Mouse (Mus musculus) myocyte (in vitro differentiated cells): ENCODE measurements around the gene Map2k3.

ENCODE experiments used
- E2F4 ChIP-seq: IDR thresholded peaks from one replicate; pipeline ENCODE4 v1.6.1; 2011; ENCODE audit warnings: mild to moderate bottlenecking, control low read depth, moderate library complexity; ENCODE audit not compliant: insufficient read depth
- MAX ChIP-seq: IDR thresholded peaks from one replicate; pipeline ENCODE4 v1.6.1; 2011; ENCODE audit warnings: low read depth, mild to moderate bottlenecking, control low read depth
- MYOD1 ChIP-seq, 3 experiments: IDR thresholded peaks; one replicate each; pipeline ENCODE4 v1.6.1; 2011; ENCODE audit warnings: control low read depth in 2 of 3, low read depth in 2 of 3, mild to moderate bottlenecking in 2 of 3, moderate library complexity in 1 of 3; ENCODE audit not compliant: insufficient read length in 2 of 3, control insufficient read depth in 1 of 3
- POLR2A ChIP-seq: IDR thresholded peaks from one replicate; pipeline ENCODE4 v1.6.1; 2011; ENCODE audit warnings: low read depth, mild to moderate bottlenecking, control low read depth, moderate library complexity; ENCODE audit not compliant: insufficient read length
- SRF ChIP-seq: IDR thresholded peaks from one replicate; pipeline ENCODE4 v1.6.1; 2011; ENCODE audit warnings: low read depth; ENCODE audit not compliant: control insufficient read depth, insufficient read length
- TCF12 ChIP-seq: IDR thresholded peaks from one replicate; pipeline ENCODE4 v1.6.1; 2011; ENCODE audit warnings: mild to moderate bottlenecking, control low read depth; ENCODE audit not compliant: poor library complexity, insufficient read depth, severe bottlenecking
- USF1 ChIP-seq: IDR thresholded peaks from one replicate; pipeline ENCODE4 v1.6.1; 2011; ENCODE audit warnings: low read depth, mild to moderate bottlenecking, control low read depth, moderate library complexity

DNA sequence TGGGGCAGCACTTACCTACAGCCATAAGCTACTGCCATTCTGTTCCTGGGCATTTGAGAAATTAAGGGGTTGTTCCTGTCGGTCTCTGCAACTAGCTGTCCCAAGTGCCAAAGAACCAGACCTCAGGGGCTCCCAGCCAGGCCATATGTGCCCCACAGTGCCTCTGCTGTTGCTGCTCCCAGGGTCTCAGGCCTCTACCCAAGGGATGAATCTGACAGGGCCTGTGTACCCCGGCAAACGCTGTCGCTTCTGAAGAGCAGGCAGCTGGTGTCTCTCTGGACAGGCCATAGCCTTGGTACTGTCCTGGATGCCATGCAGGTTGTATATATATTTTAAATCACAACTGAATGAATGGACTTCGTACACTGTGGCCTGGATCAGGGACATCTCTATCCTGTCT lies 20.1 kb downstream of the Map2k3 start:
- TF ChIP-seq MYOD1 (IDR thresholded peaks at IDR 0.05; ENCODE audit: control insufficient read depth in 1 of 3, insufficient read length in 2 of 3, low read depth in 2 of 3): no peak
- no peak for TF ChIP-seq USF1
- TF ChIP-seq POLR2A: no peak
- no peak for TF ChIP-seq TCF12
- no peak for TF ChIP-seq MAX
- TF ChIP-seq E2F4: no peak
- TF ChIP-seq SRF: no peak
